Mouse (Mus musculus) ES-Bruce4 (cell line): ENCODE results near the gene Ctrc. TPM values are rescaled to one million over a fixed set of nuclear protein-coding genes. Genes with fewer than 3 reads are reported as not detected.

Experiments used
- H3K27ac ChIP-seq: 2 replicates; pipeline ENCODE4 v1.5.1; 2012; ENCODE audit warnings: low read length, inconsistent platforms; ENCODE audit not compliant: insufficient read depth
- H3K27me3 ChIP-seq: 2 replicates; pipeline ENCODE4 v1.6.1; 2012; ENCODE audit warnings: mild to moderate bottlenecking, low read length, inconsistent platforms; ENCODE audit not compliant: control insufficient read depth, poor library complexity, insufficient read depth, severe bottlenecking
- H3K36me3 ChIP-seq: 2 replicates; pipeline ENCODE4 v1.6.1; 2012; ENCODE audit warnings: inconsistent platforms, mild to moderate bottlenecking, low read length, moderate library complexity; ENCODE audit not compliant: control insufficient read depth, poor library complexity, insufficient read depth, severe bottlenecking
- H3K4me1 ChIP-seq: one replicate; pipeline ENCODE4 v1.8.1; 2011; ENCODE audit warnings: low read length; ENCODE audit not compliant: control insufficient read depth, insufficient read depth
- H3K4me3 ChIP-seq: 2 replicates; pipeline ENCODE4 v1.5.1; 2011; ENCODE audit warnings: low read depth, mild to moderate bottlenecking, low read length
- H3K9ac ChIP-seq: 2 replicates; pipeline ENCODE4 v1.6.1; 2012; ENCODE audit warnings: low read depth, mild to moderate bottlenecking, inconsistent platforms; ENCODE audit not compliant: poor library complexity, severe bottlenecking
- H3K9me3 ChIP-seq: replicated peaks from 2 replicates; pipeline ENCODE4 v1.6.1; 2012; ENCODE audit warnings: mild to moderate bottlenecking, low read length, inconsistent platforms; ENCODE audit not compliant: control insufficient read depth, poor library complexity, insufficient read depth, severe bottlenecking
- CTCF ChIP-seq: IDR thresholded peaks from one replicate; pipeline ENCODE4 v1.8.1; 2011; ENCODE audit warnings: low read depth, low read length
- EP300 ChIP-seq: IDR thresholded peaks from 2 replicates; pipeline ENCODE4 v1.6.1; 2011; ENCODE audit warnings: low read depth, low read length; ENCODE audit not compliant: insufficient read depth
- POLR2A ChIP-seq: IDR thresholded peaks from one replicate; pipeline ENCODE4 v1.8.1; 2011; ENCODE audit warnings: low read length; ENCODE audit not compliant: insufficient read depth
- polyA plus RNA-seq: library from polyadenylated mRNA; stranded (reverse); fragments of >200 nt; gene quantifications from 2 replicates; pipeline ENCODE4 v1.2.4, GENCODE M21; 2011; ENCODE audit warnings: low read depth; ENCODE audit not compliant: missing spikeins, insufficient read depth, insufficient read length

Ctrc gene
- polyA plus RNA-seq, 1 experiment = not detected

GRCm38 (mm10) chr4:141821178-141821577 is 25.0 kb downstream of the Ctrc start:
- TF ChIP-seq CTCF (no peak), EP300 (no peak), POLR2A (no peak)
- Histone ChIP-seq H3K36me3 (no peaks in the 10 kb centered on the region), H3K9ac (no peak overlapping the region), H3K27ac (no peak overlapping the region), H3K4me1 (no peaks in the 10 kb centered on the region), H3K4me3 (no peak overlapping the region), H3K9me3 (no peaks in the 10 kb centered on the region), H3K27me3 (no peaks in the 10 kb centered on the region)

- TF ChIP-seq POLR2A (no peak), CTCF (no peak), EP300 (no peak)
- Histone ChIP-seq H3K27ac (no peak overlapping the region), H3K36me3 (no peaks in the 10 kb centered on the region), H3K4me3 (no peak overlapping the region), H3K9me3 (no peaks in the 10 kb centered on the region), H3K27me3 (no peaks in the 10 kb centered on the region), H3K4me1 (no peaks in the 10 kb centered on the region), H3K9ac (no peak overlapping the region)
Measured at GRCm38 (mm10) chr4:141819316-141819715, 26.8 kb downstream of the Ctrc start.

GRCm38 (mm10) chr4:141818861-141819260 is 27.3 kb downstream of the Ctrc start:
- no peak overlapping the region for H3K27ac ChIP-seq
- no peak for TF ChIP-seq POLR2A
- TF ChIP-seq CTCF = no peak
- TF ChIP-seq EP300 = no peak
- H3K4me3 ChIP-seq = no peak overlapping the region
- H3K36me3 ChIP-seq = no peaks in the 10 kb centered on the region
- no peaks in the 10 kb centered on the region for H3K27me3 ChIP-seq
- H3K9ac ChIP-seq = no peak overlapping the region
- no peaks in the 10 kb centered on the region for H3K4me1 ChIP-seq
- H3K9me3 ChIP-seq = no peaks in the 10 kb centered on the region

GRCm38 (mm10) chr4:141817706-141818105 is 28.5 kb downstream of the Ctrc start:
- H3K27me3 ChIP-seq = no peaks in the 10 kb centered on the region
- H3K4me3 ChIP-seq = no peak overlapping the region
- TF ChIP-seq POLR2A (no peak), EP300 (no peak)
- no peaks in the 10 kb centered on the region for H3K9me3 ChIP-seq
- H3K27ac ChIP-seq = no peak overlapping the region
- H3K4me1 ChIP-seq = no peaks in the 10 kb centered on the region
- no peaks in the 10 kb centered on the region for H3K36me3 ChIP-seq
- no peak overlapping the region for H3K9ac ChIP-seq

DNA sequence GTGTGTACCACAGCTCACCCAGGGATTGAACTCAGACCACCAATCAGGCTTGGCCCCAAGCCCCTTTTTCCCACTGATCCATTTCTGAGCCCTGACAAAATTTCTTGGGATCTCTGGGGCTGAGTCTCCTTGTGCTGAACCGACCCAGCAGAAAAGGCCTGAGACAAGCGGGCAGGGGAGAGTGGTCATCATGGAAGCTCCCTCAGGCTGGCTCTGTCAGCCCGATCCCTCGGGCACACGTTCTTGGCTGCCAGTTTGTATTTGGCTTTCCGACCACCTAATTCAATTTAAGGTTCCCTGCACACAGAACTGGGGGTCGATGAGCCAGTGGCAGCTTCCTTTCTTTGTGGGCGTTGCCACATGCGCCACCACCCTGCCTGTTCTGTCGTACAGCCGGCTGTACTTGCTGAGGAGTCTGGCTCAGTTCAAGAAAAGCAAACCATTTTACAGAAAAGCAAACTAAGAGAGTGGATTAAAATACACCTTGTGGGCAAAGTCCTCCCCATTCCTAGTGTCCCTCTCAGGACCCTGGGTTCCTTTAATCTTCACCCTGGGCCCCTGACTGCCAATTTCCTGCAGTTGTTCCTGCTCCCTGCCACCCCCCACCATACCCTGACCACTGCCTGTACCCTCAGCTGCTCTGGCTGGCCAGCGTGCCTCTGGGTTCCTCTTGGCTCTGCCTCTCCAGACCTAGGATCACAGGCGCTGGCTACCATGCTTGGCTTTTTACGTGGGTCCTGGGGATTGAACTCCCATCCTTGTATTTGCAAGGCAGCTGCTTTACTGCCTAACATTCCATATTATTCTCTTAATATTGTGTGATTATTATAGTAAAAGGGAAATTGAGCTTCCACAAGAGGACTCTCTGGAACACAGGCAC is 29.1 kb downstream of the Ctrc start:
- no peaks in the 10 kb centered on the region for H3K4me1 ChIP-seq
- no peak overlapping the region for H3K9ac ChIP-seq
- no peaks in the 10 kb centered on the region for H3K9me3 ChIP-seq
- H3K36me3 ChIP-seq = no peaks in the 10 kb centered on the region
- no peak overlapping the region for H3K27ac ChIP-seq
- TF ChIP-seq CTCF = no peak
- TF ChIP-seq EP300 = no peak
- TF ChIP-seq POLR2A = no peak
- no peaks in the 10 kb centered on the region for H3K27me3 ChIP-seq
- H3K4me3 ChIP-seq = no peak overlapping the region

DNA sequence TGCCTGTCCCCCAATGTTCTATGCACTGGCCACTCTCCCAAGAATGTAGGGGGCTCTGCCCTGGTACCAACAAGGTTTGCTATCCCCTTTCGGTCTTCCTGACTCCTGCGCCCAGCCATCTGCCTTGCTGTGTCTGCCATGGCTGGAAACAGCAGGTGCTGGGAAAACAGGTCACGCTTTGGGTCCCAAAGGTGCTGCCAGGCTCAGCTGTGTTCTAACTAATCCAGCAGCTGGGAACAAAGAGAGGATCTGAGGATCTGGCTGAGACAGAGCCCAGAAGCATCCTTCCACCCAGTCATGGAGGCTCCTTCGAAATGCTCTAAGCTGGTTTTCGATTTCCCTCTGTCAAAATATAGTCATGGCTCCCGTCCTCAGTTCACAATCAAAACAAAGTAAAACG is 29.9 kb downstream of the Ctrc start:
- H3K4me1 ChIP-seq = no peaks in the 10 kb centered on the region
- H3K36me3 ChIP-seq = no peaks in the 10 kb centered on the region
- TF ChIP-seq POLR2A (no peak), EP300 (no peak), CTCF (no peak)
- no peaks in the 10 kb centered on the region for H3K9me3 ChIP-seq
- H3K4me3 ChIP-seq = no peak overlapping the region
- H3K9ac ChIP-seq = no peak overlapping the region
- H3K27ac ChIP-seq = no peak overlapping the region
- no peaks in the 10 kb centered on the region for H3K27me3 ChIP-seq
